Mouse (Mus musculus) heart, adult 2 months (tissue): Measurements from ENCODE around the gene Kcnj4.

ENCODE experiments used
- CTCF ChIP-seq: fragments of 200-600 bp; IDR thresholded peaks from 2 replicates; pipeline ENCODE4 v1.8.1; 2022; ENCODE audit warnings: antibody characterized with exemption, mild to moderate bottlenecking, moderate library complexity
- POLR2A ChIP-seq: fragments of 200-500 bp; IDR thresholded peaks from 2 replicates; pipeline ENCODE4 v1.6.1; 2011; ENCODE audit warnings: mild to moderate bottlenecking, low read depth, low read length, control low read depth; ENCODE audit not compliant: insufficient read depth

DNA sequence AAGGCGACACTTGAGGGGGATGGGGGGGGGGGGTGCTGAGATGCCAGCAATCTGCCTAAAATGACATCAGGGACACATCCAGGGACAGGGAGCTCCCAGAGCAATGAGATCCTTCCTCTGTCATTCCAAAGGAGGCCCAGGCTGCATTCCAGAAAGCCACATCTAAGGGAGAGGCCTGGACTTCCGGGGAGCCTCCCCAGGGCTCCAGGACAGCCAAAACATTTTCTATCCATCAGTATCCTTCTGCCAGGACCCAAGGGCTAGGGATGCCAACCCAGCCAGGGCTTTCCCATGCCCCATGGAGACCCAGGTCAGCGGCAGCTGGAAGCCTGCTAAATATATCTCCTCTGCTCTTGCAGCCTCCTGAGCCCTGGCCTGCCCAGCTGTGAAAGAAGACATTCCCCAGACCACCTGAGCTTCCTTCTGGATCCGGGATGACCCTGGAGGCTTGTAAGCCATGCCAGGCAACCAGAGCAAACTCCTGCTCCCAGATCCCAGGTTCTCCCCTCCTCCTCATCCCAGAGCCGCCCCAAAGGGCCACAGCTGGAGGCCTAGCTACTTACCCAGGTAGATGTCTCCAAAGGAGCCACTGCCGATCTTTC is 66.7 kb downstream of the Kcnj4 start:
- TF ChIP-seq CTCF = no peak
- no peak for TF ChIP-seq POLR2A
